Mouse (Mus musculus): Measurements from ENCODE around the gene Ppig.

DNA sequence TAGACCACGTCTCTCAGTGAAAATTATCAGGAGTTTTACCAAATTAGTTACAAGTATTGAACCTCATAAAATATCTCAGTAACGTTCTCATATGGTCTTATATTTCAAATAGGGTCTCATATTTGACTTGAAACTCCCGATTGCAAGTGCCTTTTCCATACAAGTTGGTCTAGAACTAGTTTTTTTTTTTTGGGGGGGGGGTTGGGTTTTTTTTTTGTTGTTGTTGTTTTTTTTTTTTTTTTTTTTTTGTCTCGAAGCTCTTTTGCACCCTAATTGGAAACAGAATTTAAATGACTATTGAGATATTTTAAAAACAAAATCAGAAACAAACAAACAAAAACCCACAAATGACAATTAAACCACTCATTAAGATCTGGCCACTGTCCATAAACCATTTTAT lies 68.4 kb downstream of the Ppig start:
- TF ChIP-seq CTCF (IDR thresholded peaks at IDR 0.05; ENCODE audit: extremely low read depth, insufficient read length, insufficient replicate concordance, low read depth, low read length): no peak
- no peak for TF ChIP-seq POLR2A (IDR thresholded peaks at IDR 0.05; ENCODE audit: low read depth, low read length)

Measured in small intestine, adult 2 months (tissue).